In the genomic region with DNA sequence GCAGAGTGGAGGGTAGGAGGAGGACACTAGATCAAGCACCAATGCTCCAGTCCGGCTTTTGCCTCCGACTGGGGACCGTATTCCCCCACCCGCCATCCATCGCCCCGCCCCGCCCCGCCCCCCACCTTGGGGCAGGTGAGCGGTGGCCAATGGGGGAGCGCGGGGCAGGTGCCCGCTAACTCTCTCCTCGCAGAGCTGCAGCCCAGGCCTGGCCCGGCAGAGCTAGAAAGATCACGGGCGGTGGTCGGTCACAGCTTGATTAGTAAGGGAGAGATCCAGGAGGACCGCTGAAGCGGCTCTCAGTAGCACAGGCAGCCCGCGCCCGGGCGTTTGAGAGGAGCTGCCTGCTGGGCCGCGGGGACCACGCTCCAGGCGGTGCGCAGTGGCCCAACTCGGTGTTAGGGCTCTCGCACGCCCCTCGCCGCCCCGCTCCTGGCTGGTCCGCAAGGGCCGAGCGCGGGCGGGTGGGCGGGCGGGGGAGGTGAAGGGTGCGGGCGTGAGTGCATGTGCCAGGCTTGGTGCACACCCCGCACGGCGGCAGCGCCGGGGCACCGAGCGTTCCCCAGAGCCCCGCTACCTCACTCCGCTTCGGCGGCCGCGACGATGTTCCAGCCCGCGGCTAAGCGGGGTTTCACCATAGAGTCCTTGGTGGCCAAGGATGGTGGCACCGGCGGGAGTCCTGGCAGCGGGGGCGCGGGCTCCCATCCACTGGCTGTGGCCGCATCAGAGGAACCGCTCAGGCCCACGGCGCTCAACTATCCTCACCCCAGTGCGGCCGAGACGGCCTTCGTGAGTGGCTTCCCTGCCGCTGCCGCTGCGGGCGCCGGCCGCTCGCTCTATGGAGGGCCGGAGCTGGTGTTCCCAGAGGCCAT, we compare ENCODE assay signal across 8 mouse cellular contexts. TPM values are rescaled to one million over a fixed set of nuclear protein-coding genes. Genes with fewer than 3 reads are reported as not detected.
DNase-seq lines count a peak whose midpoint lies in the region; ATAC-seq lines count a peak whose summit lies in the region.

Gene Emx1 (plus strand): TSS at position 99 of the 872 bp plus-strand sequence.

- H3K4me3 ChIP-seq in forebrain, embryonic 14.5 days (ENCODE audit: low read depth, low read length), result peak within 1 kb of the TSS; percentile 64
- H3K4me3 ChIP-seq in limb, embryonic 13.5 days, result peak within 1 kb of the TSS; percentile 39
- H3K4me3 ChIP-seq in midbrain, embryonic 15.5 days, result peak within 1 kb of the TSS; percentile 38

- WGBS in forebrain, embryonic 14.5 days, result under 1% methylated on average over 68 of the region's 81 CpGs
- WGBS in limb, embryonic 13.5 days, result under 1% methylated on average over 73 of the region's 81 CpGs
- WGBS in midbrain, embryonic 15.5 days, result under 1% methylated on average over 72 of the region's 81 CpGs

- no peaks in the 10 kb centered on the region for H3K9me3 ChIP-seq in forebrain, embryonic 14.5 days (replicated peaks; ENCODE audit: control insufficient read depth, low read length)
- no peaks in the 10 kb centered on the region for H3K9me3 ChIP-seq in limb, embryonic 13.5 days
- H3K9me3 ChIP-seq in midbrain, embryonic 15.5 days, result no peaks in the 10 kb centered on the region

- peak within 1 kb of the TSS; percentile 91 for H3K27ac ChIP-seq in forebrain, embryonic 14.5 days (ENCODE audit: low read depth, low read length)
- no peak within 1 kb of the TSS for H3K27ac ChIP-seq in limb, embryonic 13.5 days
- H3K27ac ChIP-seq in midbrain, embryonic 15.5 days, result no peak within 1 kb of the TSS

- DNase-seq in left cerebral cortex, adult 18-20 months (ENCODE audit: low spot score in 2 of 2), result peak; percentile 75 to 79
- DNase-seq in left cerebral cortex, adult 11 months (ENCODE audit: low spot score), result no peak
- DNase-seq in forebrain, embryonic 14.5 days (ENCODE audit: low spot score), result peak; percentile 83
- peak; percentile 91 for DNase-seq in kidney, adult 9 months
- DNase-seq in natural killer cell, adult 2 months (ENCODE audit: low spot score in 2 of 2), result no peak

- peak within 1 kb of the TSS; percentile 68 for H3K4me2 ChIP-seq in forebrain, embryonic 14.5 days (ENCODE audit: low read length)
- peak within 1 kb of the TSS; percentile 72 for H3K4me2 ChIP-seq in limb, embryonic 13.5 days (replicated peaks)
- peak within 1 kb of the TSS; percentile 87 for H3K4me2 ChIP-seq in midbrain, embryonic 15.5 days

- peak within 1 kb of the TSS; percentile 94 for H3K9ac ChIP-seq in forebrain, embryonic 14.5 days (ENCODE audit: low read length)
- peak within 1 kb of the TSS; percentile 51 for H3K9ac ChIP-seq in limb, embryonic 13.5 days
- H3K9ac ChIP-seq in midbrain, embryonic 15.5 days, result no peak within 1 kb of the TSS

- peaks cover 20% of the 10 kb centered on the region for H3K4me1 ChIP-seq in forebrain, embryonic 14.5 days (ENCODE audit: control insufficient read depth, insufficient read depth, low read length)
- H3K4me1 ChIP-seq in limb, embryonic 13.5 days, result peaks cover 44% of the 10 kb centered on the region
- peaks cover 43% of the 10 kb centered on the region for H3K4me1 ChIP-seq in midbrain, embryonic 15.5 days

- ATAC-seq in forebrain, embryonic 14.5 days, result peak; percentile 86
- peak; percentile 49; the same call in 1 of the 2 replicates for ATAC-seq in limb, embryonic 13.5 days (ENCODE audit: low FRiP score, low read depth)
- peak; percentile 61 for ATAC-seq in midbrain, embryonic 15.5 days (replicated peaks)
- no peak for ATAC-seq in monocyte, adult 5-6 weeks (replicated peaks; ENCODE audit: insufficient number of reproducible peaks, low FRiP score, low TSS enrichment, poor library complexity, severe bottlenecking)

- H3K36me3 ChIP-seq in forebrain, embryonic 14.5 days (ENCODE audit: control insufficient read depth, insufficient read depth, low read length), result peaks cover 16% of the 10 kb centered on the region; the same call in 1 of the 2 replicates
- no peaks in the 10 kb centered on the region for H3K36me3 ChIP-seq in limb, embryonic 13.5 days
- no peaks in the 10 kb centered on the region for H3K36me3 ChIP-seq in midbrain, embryonic 15.5 days (replicated peaks)

- H3K27me3 ChIP-seq in forebrain, embryonic 14.5 days (replicated peaks; ENCODE audit: control insufficient read depth, insufficient read depth, low read length), result peaks cover 31% of the 10 kb centered on the region
- peaks cover 94% of the 10 kb centered on the region for H3K27me3 ChIP-seq in limb, embryonic 13.5 days
- peaks cover 58% of the 10 kb centered on the region for H3K27me3 ChIP-seq in midbrain, embryonic 15.5 days (replicated peaks)

RNA-seq across cellular contexts. Expression of gene Emx1, which starts in this region (rescaled TPM):
- total RNA-seq in left cerebral cortex, adult 18-20 months (2021), result 10 to 100 TPM; 32.5 to 42.6 TPM
- 61.3 and 68.6 TPM in 2 replicates for polyA plus RNA-seq in forebrain, embryonic 14.5 days (2014; fragmentation: Nextera tagmentation; extraction: Ambion mirVana)
- polyA plus RNA-seq in limb, embryonic 13.5 days (2015; fragmentation: Nextera tagmentation; extraction: Ambion mirVana), result 0.60 and 0.64 TPM in 2 replicates
- 1.4 and 3.2 TPM in 2 replicates for polyA plus RNA-seq in midbrain, embryonic 15.5 days (2015; fragmentation: Nextera tagmentation; extraction: Ambion mirVana)
- total RNA-seq in monocyte, adult 5-6 weeks (2017), result not detected in 3 replicates

Comparison
In these comparisons a context has a peak if more than half of its experiments do, and no peak if none do; other contexts are left out.
1. RNA of gene Emx1 (total RNA-seq): 32.5 to 42.6 TPM in left cerebral cortex, adult 18-20 months; not detected in monocyte, adult 5-6 weeks; every median in the first group is over 10 times any median in the second.
2. RNA of gene Emx1 (polyA plus RNA-seq): 61.3 to 68.6 TPM in forebrain, embryonic 14.5 days; 1.4 to 3.2 TPM in midbrain, embryonic 15.5 days and 0.60 to 0.64 TPM in limb, embryonic 13.5 days; every median in the first group is over 10 times any median in the second.
3. DNase-seq: peak in left cerebral cortex, adult 18-20 months (2 of 2), forebrain, embryonic 14.5 days (single experiment) and kidney, adult 9 months (single experiment); none in left cerebral cortex, adult 11 months (single experiment) and natural killer cell, adult 2 months (0 of 2).
4. Peak in ATAC-seq, H3K4me3 ChIP-seq, H3K9ac ChIP-seq and H3K4me2 ChIP-seq in limb, embryonic 13.5 days; RNA of the gene not detected or under 1 TPM.
5. Peak in every context shown above with its lines, with median percentiles within 50 percentile points of each other: H3K4me2 ChIP-seq and H3K4me3 ChIP-seq.